Mouse (Mus musculus): ENCODE measurements around the gene Rrnad1. TPM values are rescaled to one million over a fixed set of nuclear protein-coding genes. Genes with fewer than 3 reads are reported as not detected.

Rrnad1 gene
- 20.5 and 23.7 TPM in 2 replicates for polyA plus RNA-seq (2016; fragmentation: Nextera tagmentation; extraction: Ambion mirVana)

GRCm38 (mm10) chr3:87930078-87930795 lies at the start of gene Rrnad1, which contains the start of gene Isg20l2:
Gene Rrnad1, minus strand, starts transcription at chr3:87930717.
Gene Isg20l2, plus strand, starts transcription at chr3:87930314.
- Histone ChIP-seq H3K36me3 (replicated peaks) (peaks cover 55% of the 10 kb centered on the region), H3K9ac (peak within 1 kb of the TSS; percentile 91), H3K27ac (peak within 1 kb of the TSS; percentile 89), H3K4me3 (replicated peaks) (peak within 1 kb of the TSS; percentile 88), H3K4me1 (peaks cover 35% of the 10 kb centered on the region), H3K9me3 (no peaks in the 10 kb centered on the region), H3K27me3 (no peaks in the 10 kb centered on the region), H3K4me2 (peak within 1 kb of the TSS; percentile 83)
- peak; percentile 98 for ATAC-seq (ENCODE audit: low FRiP score)
- WGBS, result under 1% methylated on average over 78 of the region's 78 CpGs

- H3K36me3 ChIP-seq (replicated peaks), result peaks cover 47% of the 10 kb centered on the region
- 67% methylated on average over 3 of the region's 3 CpGs for WGBS
- H3K9me3 ChIP-seq, result no peaks in the 10 kb centered on the region
- no peak overlapping the region for H3K4me3 ChIP-seq (replicated peaks)
- H3K4me1 ChIP-seq, result peaks cover 80% of the 10 kb centered on the region
- no peaks in the 10 kb centered on the region for H3K27me3 ChIP-seq
- no peak for ATAC-seq (ENCODE audit: low FRiP score)
- peak overlapping the region; percentile 56 for H3K27ac ChIP-seq
- H3K4me2 ChIP-seq, result no peak overlapping the region
- no peak overlapping the region for H3K9ac ChIP-seq
Observed at GRCm38 (mm10) chr3:87980085-87980484, 49.6 kb upstream of the Rrnad1 start.

DNA sequence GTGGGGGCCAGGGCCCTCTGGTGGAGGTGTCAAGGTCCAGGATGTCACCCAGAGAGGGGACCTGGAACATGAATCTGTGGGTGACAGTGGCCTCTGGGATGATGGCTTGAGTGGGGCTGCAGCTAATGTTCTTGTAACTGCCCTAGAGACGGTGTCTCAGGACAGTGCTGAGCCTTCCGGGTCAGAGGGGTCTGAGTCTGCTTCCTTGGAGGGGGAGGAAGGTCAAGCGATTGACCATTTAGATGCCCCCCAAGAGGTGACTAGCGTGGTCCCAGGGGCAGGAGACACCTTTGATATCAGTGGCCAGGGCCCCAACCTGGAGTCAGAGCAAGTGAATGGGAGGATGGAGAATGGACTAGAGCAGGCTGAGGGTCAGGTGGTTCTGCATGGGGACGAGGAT lies 49.0 kb upstream of the Rrnad1 start:
- no peak for ATAC-seq (ENCODE audit: low FRiP score)
- peaks cover 80% of the 10 kb centered on the region for H3K4me1 ChIP-seq
- 0 out of 2 replicates have a peak overlapping the region, but pooled peaks have one; percentile 61 for H3K27ac ChIP-seq
- no peak overlapping the region for H3K4me2 ChIP-seq
- no peaks in the 10 kb centered on the region for H3K27me3 ChIP-seq
- H3K9me3 ChIP-seq, result no peaks in the 10 kb centered on the region
- H3K9ac ChIP-seq, result no peak overlapping the region
- WGBS, result 82% methylated on average over 5 of the region's 5 CpGs
- H3K4me3 ChIP-seq (replicated peaks), result no peak overlapping the region
- peaks cover 47% of the 10 kb centered on the region for H3K36me3 ChIP-seq (replicated peaks)

GRCm38 (mm10) chr3:87974381-87974987 lies 44.0 kb upstream of the Rrnad1 start:
- WGBS, result 3% methylated on average over 12 of the region's 12 CpGs
- peak; percentile 82 for ATAC-seq (ENCODE audit: low FRiP score)

DNA sequence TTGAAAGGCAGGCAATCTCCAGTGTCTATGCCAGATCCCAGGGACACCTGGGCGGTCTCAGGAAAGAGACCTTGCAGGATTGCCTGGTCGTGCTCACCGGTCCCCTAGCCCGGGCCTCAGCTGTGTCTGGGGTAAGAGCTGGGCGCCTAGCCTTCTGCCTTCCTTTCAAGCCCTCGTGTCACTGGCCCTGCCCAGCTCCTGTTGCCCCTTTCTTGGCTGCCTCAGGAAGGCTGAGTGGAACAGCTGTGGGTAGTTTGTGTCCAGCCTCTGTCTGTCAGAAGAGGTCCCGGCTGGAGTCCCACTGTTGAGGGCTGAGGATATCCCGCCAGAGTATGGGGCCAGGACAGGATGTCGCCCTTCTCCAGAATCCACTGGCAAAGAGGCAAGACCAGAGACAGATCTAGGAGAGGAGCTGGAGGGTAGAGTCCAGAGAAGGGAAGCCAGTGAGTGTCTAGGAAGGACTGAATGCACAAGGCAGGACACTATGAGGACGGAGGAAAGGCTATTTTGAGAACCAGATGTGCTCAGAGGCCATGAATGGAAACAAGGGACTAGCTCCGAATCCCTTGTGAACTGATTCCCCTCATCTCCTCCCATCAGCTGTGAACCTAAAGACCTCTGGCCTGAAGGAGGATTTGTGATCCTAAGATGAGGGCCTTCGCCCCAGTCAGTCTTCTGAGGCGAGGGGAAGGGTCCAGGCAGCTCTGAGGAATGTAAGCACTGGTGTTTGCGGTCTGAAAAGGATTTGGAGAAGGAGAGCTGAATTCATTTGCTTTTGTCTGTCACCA lies 43.3 kb upstream of the Rrnad1 start:
- Histone ChIP-seq H3K4me1 (peaks cover 68% of the 10 kb centered on the region), H3K9me3 (no peaks in the 10 kb centered on the region), H3K4me3 (replicated peaks) (peak overlapping the region; percentile 75), H3K4me2 (peak overlapping the region; percentile 83), H3K27ac (peak overlapping the region; percentile 94), H3K27me3 (no peaks in the 10 kb centered on the region), H3K36me3 (replicated peaks) (peaks cover 36% of the 10 kb centered on the region), H3K9ac (peak overlapping the region; percentile 92)
- peak; percentile 18 for ATAC-seq (ENCODE audit: low FRiP score)
- WGBS, result 9% methylated on average over 14 of the region's 14 CpGs

More at GRCm38 (mm10) chr3:87974381-87974987, 44.0 kb upstream of the Rrnad1 start:
- Histone ChIP-seq H3K4me1 (peaks cover 73% of the 10 kb centered on the region), H3K27ac (peak overlapping the region; percentile 94), H3K4me3 (replicated peaks) (peak overlapping the region; percentile 75), H3K9me3 (no peaks in the 10 kb centered on the region), H3K4me2 (peak overlapping the region; percentile 83), H3K27me3 (no peaks in the 10 kb centered on the region), H3K36me3 (replicated peaks) (peaks cover 43% of the 10 kb centered on the region), H3K9ac (peak overlapping the region; percentile 92)

DNA sequence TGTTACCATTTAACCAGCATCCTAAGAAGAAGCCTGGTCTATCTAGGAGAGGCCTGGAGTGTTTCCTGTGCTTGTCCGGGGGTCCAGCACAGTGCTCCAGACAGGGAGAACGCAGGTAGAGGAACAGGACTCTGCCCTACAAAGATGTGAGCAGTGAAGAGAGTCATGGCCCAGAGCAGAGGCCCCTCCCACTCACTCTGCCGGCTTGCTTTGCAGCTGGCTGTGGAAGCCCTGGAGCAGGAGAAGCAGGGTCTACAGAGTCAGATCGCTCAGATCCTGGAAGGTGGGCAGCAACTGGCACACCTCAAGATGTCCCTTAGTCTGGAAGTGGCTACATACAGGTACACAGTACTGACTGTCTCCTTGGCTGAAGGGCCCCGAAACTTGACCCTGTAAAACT lies 42.3 kb upstream of the Rrnad1 start:
- Histone ChIP-seq H3K4me3 (replicated peaks) (peak overlapping the region; percentile 75), H3K36me3 (replicated peaks) (peaks cover 26% of the 10 kb centered on the region), H3K4me1 (peaks cover 61% of the 10 kb centered on the region), H3K27ac (peak overlapping the region; percentile 94), H3K27me3 (no peaks in the 10 kb centered on the region), H3K9me3 (no peaks in the 10 kb centered on the region), H3K9ac (peak overlapping the region; percentile 92), H3K4me2 (peak overlapping the region; percentile 83)
- WGBS, result 14% methylated on average over 5 of the region's 5 CpGs
- ATAC-seq (ENCODE audit: low FRiP score), result no peak

- Histone ChIP-seq H3K4me2 (peak overlapping the region; percentile 83), H3K9me3 (no peaks in the 10 kb centered on the region), H3K4me1 (peaks cover 57% of the 10 kb centered on the region), H3K27me3 (no peaks in the 10 kb centered on the region), H3K27ac (peak overlapping the region; percentile 94), H3K4me3 (replicated peaks) (peak overlapping the region; percentile 75), H3K36me3 (replicated peaks) (peaks cover 20% of the 10 kb centered on the region), H3K9ac (peak overlapping the region; percentile 92)
- WGBS, result 4% methylated on average over 8 of the region's 8 CpGs
- no peak for ATAC-seq (ENCODE audit: low FRiP score)
Observed at GRCm38 (mm10) chr3:87972203-87972664, 41.7 kb upstream of the Rrnad1 start.

- Histone ChIP-seq H3K4me2 (peak overlapping the region; percentile 83), H3K9ac (peak overlapping the region; percentile 92), H3K36me3 (replicated peaks) (peaks cover 14% of the 10 kb centered on the region), H3K27ac (peak overlapping the region; percentile 94), H3K27me3 (no peaks in the 10 kb centered on the region), H3K4me1 (peaks cover 57% of the 10 kb centered on the region), H3K9me3 (no peaks in the 10 kb centered on the region), H3K4me3 (replicated peaks) (peak overlapping the region; percentile 75)
- ATAC-seq (ENCODE audit: low FRiP score), result peak; percentile 5
- WGBS, result under 1% methylated on average over 59 of the region's 60 CpGs
Observed at GRCm38 (mm10) chr3:87971489-87972202, 41.1 kb upstream of the Rrnad1 start.

GRCm38 (mm10) chr3:87970939-87971488 lies 40.5 kb upstream of the Rrnad1 start, which contains the start of gene Nes:
Gene Nes, plus strand, starts transcription at chr3:87971078.
- H3K27ac ChIP-seq, result peak within 1 kb of the TSS; percentile 94
- no peaks in the 10 kb centered on the region for H3K9me3 ChIP-seq
- H3K27me3 ChIP-seq, result no peaks in the 10 kb centered on the region
- peak within 1 kb of the TSS; percentile 75 for H3K4me3 ChIP-seq (replicated peaks)
- H3K4me2 ChIP-seq, result peak within 1 kb of the TSS; percentile 83
- under 1% methylated on average over 44 of the region's 44 CpGs for WGBS
- peak; percentile 72 for ATAC-seq (ENCODE audit: low FRiP score)
- H3K4me1 ChIP-seq, result peaks cover 57% of the 10 kb centered on the region
- H3K9ac ChIP-seq, result peak within 1 kb of the TSS; percentile 92
- peaks cover 8% of the 10 kb centered on the region for H3K36me3 ChIP-seq (replicated peaks)

GRCm38 (mm10) chr3:87970184-87970938 lies 39.8 kb upstream of the Rrnad1 start:
- Histone ChIP-seq H3K9me3 (no peaks in the 10 kb centered on the region), H3K4me1 (peaks cover 53% of the 10 kb centered on the region), H3K36me3 (replicated peaks) (peaks cover 2% of the 10 kb centered on the region), H3K4me3 (replicated peaks) (peak overlapping the region; percentile 75), H3K4me2 (peak overlapping the region; percentile 83), H3K27me3 (no peaks in the 10 kb centered on the region), H3K27ac (peak overlapping the region; percentile 94), H3K9ac (peak overlapping the region; percentile 92)
- WGBS, result 0% methylated on average over 21 of the region's 21 CpGs
- ATAC-seq (ENCODE audit: low FRiP score), result no peak
